Mouse (Mus musculus) limb, embryonic 14.5 days (tissue): ENCODE data around the gene Lcmt1. TPM values are rescaled to one million over a fixed set of nuclear protein-coding genes. Genes with fewer than 3 reads are reported as not detected.

Source experiments
- ATAC-seq: fragments of 200-750 bp; cut with Nextera tagmentation; 2 replicates; pipeline ENCODE4 v1.8.0; 2017; ENCODE audit warnings: low read depth, moderate number of reproducible peaks, moderate TSS enrichment; ENCODE audit not compliant: low FRiP score
- DNase-seq: peaks from one replicate; pipeline ENCODE4 v3.0.0-alpha.2; 2015; ENCODE audit warnings: low spot score
- H3K27ac ChIP-seq: fragments of 300-500 bp; sonication (generic); replicated peaks from 2 replicates; pipeline ENCODE4 v1.5.1; 2014; ENCODE audit warnings: low read depth, mild to moderate bottlenecking, low read length, moderate library complexity, mixed read lengths
- H3K27me3 ChIP-seq: fragments of 300-500 bp; sonication (generic); 2 replicates; pipeline ENCODE4 v1.6.1; 2014; ENCODE audit warnings: low read length, mixed read lengths; ENCODE audit not compliant: control insufficient read depth, insufficient read depth
- H3K36me3 ChIP-seq: fragments of 300-500 bp; sonication (generic); 2 replicates; pipeline ENCODE4 v1.6.1; 2014; ENCODE audit warnings: mild to moderate bottlenecking, low read length, moderate library complexity, mixed read lengths; ENCODE audit not compliant: control insufficient read depth, insufficient read depth
- H3K4me1 ChIP-seq: fragments of 300-500 bp; sonication (generic); 2 replicates; pipeline ENCODE4 v1.6.1; 2014; ENCODE audit warnings: antibody characterized with exemption, low read length, mixed read lengths; ENCODE audit not compliant: control insufficient read depth, insufficient read depth
- H3K4me2 ChIP-seq: fragments of 300-500 bp; sonication (generic); replicated peaks from 2 replicates; pipeline ENCODE4 v1.6.1; 2014; ENCODE audit warnings: low read depth, mild to moderate bottlenecking, low read length, moderate library complexity; ENCODE audit not compliant: severe bottlenecking
- H3K4me3 ChIP-seq: fragments of 300-500 bp; sonication (generic); replicated peaks from 2 replicates; pipeline ENCODE4 v1.5.1; 2014; ENCODE audit warnings: low read length
- H3K9ac ChIP-seq: fragments of 300-500 bp; sonication (generic); 2 replicates; pipeline ENCODE4 v1.6.1; 2014; ENCODE audit warnings: mild to moderate bottlenecking, low read depth, low read length, moderate library complexity; ENCODE audit not compliant: severe bottlenecking
- H3K9me3 ChIP-seq: fragments of 300-500 bp; sonication (generic); 2 replicates; pipeline ENCODE4 v1.6.1; 2016; ENCODE audit warnings: low read length; ENCODE audit not compliant: control insufficient read depth
- POLR2A ChIP-seq: fragments of 200-500 bp; IDR thresholded peaks from 2 replicates; pipeline ENCODE4 v1.8.0; 2012; ENCODE audit warnings: inconsistent platforms, mild to moderate bottlenecking, moderate library complexity, borderline replicate concordance; ENCODE audit not compliant: insufficient read depth, insufficient read length; ENCODE audit errors: extremely low read depth
- WGBS: fragments of 180-500 bp; shearing (Covaris S2); extraction: QIAGEN DNeasy Blood & Tissue Kit; methylation state at CpG from one replicate; pipeline ENCODE4 v1.1.7; 2014; 5-methylcytosine and 5-hydroxymethylcytosine counted together
- polyA plus RNA-seq, 2 experiments: library from polyadenylated mRNA; depleted of rRNA in 1 of 2; stranded (reverse) in 1 of 2; unstranded in 1 of 2; fragments of >200 nt; fragmentation: Nextera tagmentation in 1 of 2; extraction: Ambion mirVana in 1 of 2; gene quantifications; 2 replicates each; pipeline versions ENCODE4 v1.2.1 to v1.2.3; 2012 to 2014

Gene Lcmt1
- polyA plus RNA-seq, 2 experiments, result 35.2 to 44.2 TPM

DNA sequence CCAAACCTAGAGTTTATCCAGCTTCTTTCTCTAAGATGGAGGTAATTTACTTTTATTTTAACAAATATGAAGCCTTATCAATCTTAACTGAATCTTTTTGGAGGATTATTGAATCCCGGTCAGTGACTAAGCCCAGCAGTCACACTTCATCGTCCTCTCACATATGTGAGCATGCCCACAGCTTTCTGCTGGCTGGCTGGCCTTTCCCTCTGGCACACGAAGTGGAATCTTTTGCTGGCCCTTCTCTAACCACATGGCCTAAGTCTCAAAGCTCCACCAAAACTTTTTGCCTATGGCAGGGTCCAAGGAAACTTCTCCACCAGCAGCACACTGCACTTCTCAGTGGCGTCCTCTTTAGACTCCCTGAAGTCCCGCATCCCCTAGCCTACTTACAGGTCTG, 27.7 kb upstream of the Lcmt1 start:
- ATAC-seq, result no peak
- Histone ChIP-seq H3K27me3 (no peaks in the 10 kb centered on the region), H3K9me3 (no peaks in the 10 kb centered on the region), H3K9ac (no peak overlapping the region), H3K27ac (no peak overlapping the region), H3K4me2 (no peak overlapping the region), H3K4me1 (peaks cover 8% of the 10 kb centered on the region; the same call in 1 of the 2 replicates), H3K4me3 (no peak overlapping the region), H3K36me3 (no peaks in the 10 kb centered on the region; the same call in 1 of the 2 replicates)
- no peak for TF ChIP-seq POLR2A
- 73% methylated on average over 5 of the region's 5 CpGs for WGBS
- DNase-seq, result no peak

DNA sequence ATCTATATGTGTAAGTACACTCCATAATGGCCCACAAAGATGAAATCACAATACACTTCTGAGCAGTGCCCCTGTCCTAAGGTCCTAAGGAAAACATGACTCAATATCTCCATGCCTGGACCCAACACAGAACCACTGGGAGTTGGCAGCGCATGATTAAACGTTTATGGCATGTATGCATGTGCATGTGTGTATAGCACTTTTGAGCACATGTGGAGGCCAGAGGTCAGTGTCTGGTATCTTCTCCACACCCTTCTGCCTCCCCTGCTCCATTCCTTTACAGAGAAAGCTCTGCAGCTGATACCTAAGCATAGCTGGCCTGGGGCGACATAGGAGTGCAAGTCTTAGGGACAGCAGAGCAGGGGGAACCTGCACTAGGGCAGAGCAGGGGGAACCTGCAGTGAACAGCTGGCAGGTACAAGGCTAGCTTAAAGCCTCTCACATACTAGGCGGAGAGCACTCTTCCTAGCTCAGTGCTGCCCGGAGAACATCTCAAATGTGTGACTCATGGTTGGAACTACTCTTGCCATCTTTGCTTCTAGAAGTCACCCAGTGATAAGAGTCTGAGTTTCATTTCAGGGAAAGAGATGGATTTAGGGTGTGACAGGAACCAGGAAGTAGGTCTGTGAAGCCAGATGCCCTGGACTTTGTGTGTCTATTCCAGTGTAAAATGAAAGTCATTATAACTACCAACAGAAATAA, 25.4 kb upstream of the Lcmt1 start:
- peaks cover 8% of the 10 kb centered on the region; the same call in 1 of the 2 replicates for H3K4me1 ChIP-seq
- no peaks in the 10 kb centered on the region for H3K36me3 ChIP-seq
- 92% methylated on average over 5 of the region's 5 CpGs for WGBS
- no peak overlapping the region for H3K4me2 ChIP-seq
- ATAC-seq (no peak), DNase-seq (no peak)
- H3K9ac ChIP-seq, result no peak overlapping the region
- no peak for TF ChIP-seq POLR2A
- no peak overlapping the region for H3K27ac ChIP-seq
- no peaks in the 10 kb centered on the region for H3K9me3 ChIP-seq
- no peak overlapping the region for H3K4me3 ChIP-seq
- H3K27me3 ChIP-seq, result no peaks in the 10 kb centered on the region

DNA sequence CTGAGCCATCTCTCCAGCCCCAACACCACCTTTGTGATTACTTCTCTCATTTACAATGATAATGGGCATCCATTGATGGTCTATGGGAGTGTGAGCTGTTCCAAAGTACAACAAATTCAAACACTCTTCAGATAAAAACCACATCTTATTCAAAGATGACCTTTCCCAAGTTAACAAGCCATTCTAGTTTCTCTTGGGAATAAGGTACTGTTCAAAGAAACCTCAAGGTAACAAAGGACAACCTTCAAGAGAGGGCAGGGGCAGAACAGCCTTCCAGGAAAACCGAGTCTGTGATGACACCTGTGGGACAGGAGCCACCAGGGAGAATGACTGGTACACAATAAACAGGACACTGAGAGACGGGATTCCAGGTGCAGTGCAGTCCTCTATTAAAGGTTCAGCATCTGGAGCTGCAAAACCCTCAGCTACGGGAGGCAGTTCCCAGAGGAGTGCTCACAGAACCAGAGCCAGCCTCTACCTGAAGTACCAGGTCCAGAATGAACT, 24.5 kb upstream of the Lcmt1 start:
- Histone ChIP-seq H3K4me2 (no peak overlapping the region), H3K9me3 (no peaks in the 10 kb centered on the region), H3K4me1 (peaks cover 8% of the 10 kb centered on the region; the same call in 1 of the 2 replicates), H3K4me3 (no peak overlapping the region), H3K9ac (no peak overlapping the region), H3K27me3 (no peaks in the 10 kb centered on the region), H3K27ac (no peak overlapping the region), H3K36me3 (no peaks in the 10 kb centered on the region)
- ATAC-seq, result no peak
- no peak for TF ChIP-seq POLR2A
- no peak for DNase-seq
- 45% methylated on average over 3 of the region's 3 CpGs for WGBS

DNA sequence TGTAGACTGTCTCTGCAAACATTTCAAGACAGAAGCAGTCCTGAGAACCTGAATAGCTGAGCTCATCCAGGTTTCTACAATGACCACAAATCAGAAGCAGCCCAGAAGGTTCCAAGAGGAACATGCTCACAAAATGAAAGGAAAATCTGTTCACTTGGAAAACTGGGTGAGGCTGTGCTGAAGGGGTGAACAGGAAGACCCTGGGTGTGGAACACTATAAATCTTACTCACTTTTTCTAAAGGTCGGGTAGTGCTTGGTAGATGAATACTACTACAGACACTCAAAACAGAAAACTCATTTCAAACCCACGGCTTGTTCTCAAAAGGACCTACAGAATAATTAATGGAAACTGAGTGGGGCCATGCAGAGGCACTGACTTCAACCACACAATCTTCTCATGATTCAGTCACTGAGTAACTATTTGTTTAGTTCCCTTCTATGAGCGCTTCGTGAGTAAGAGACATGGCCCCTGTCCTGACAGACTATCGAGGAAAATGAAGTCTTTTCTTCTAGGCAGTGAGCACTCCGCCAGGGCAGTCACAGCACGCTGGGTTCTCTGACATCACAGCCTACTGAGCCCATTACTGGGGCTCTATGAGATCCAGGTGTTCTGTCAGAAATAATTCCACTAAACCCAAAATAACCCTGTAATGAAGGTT, 22.8 kb upstream of the Lcmt1 start:
- no peaks in the 10 kb centered on the region for H3K9me3 ChIP-seq
- H3K27me3 ChIP-seq, result no peaks in the 10 kb centered on the region
- TF ChIP-seq POLR2A, result no peak
- no peak overlapping the region for H3K4me2 ChIP-seq
- H3K4me1 ChIP-seq, result peaks cover 5% of the 10 kb centered on the region; the same call in 1 of the 2 replicates
- no peak overlapping the region for H3K27ac ChIP-seq
- H3K9ac ChIP-seq, result no peak overlapping the region
- ATAC-seq (no peak), DNase-seq (no peak)
- 72% methylated on average over 7 of the region's 7 CpGs for WGBS
- H3K36me3 ChIP-seq, result no peaks in the 10 kb centered on the region
- H3K4me3 ChIP-seq, result no peak overlapping the region

DNA sequence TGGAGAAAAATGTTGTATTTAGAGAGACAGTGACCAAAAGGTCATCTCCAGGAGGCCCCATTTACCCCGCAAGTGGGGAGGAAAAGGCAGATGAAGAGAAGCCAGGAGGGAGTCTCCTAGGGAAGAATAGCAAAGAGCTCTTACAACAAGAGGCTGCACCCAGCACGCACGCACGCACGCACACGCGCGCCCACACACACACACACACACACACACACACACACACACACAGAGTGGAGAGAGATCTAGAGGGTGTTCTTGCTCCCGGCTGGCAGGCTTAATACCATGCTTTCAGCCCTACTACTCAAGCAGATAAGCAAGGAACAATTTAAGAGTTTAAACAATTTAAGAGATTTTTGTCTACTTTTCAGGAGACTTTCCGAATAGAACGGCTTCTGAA, 19.8 kb upstream of the Lcmt1 start:
- no peak for TF ChIP-seq POLR2A
- DNase-seq (no peak), ATAC-seq (no peak)
- H3K27me3 ChIP-seq, result no peaks in the 10 kb centered on the region
- 86% methylated on average over 11 of the region's 11 CpGs for WGBS
- no peaks in the 10 kb centered on the region for H3K9me3 ChIP-seq
- no peak overlapping the region for H3K27ac ChIP-seq
- no peak overlapping the region for H3K9ac ChIP-seq
- no peak overlapping the region for H3K4me2 ChIP-seq
- no peaks in the 10 kb centered on the region for H3K36me3 ChIP-seq
- no peak overlapping the region for H3K4me3 ChIP-seq
- peaks cover 5% of the 10 kb centered on the region; the same call in 1 of the 2 replicates for H3K4me1 ChIP-seq
